Mouse (Mus musculus) CD4-positive, CD25-positive, alpha-beta regulatory T cell, adult 4 months (primary cell): ENCODE measurements around the gene Csnk2b. TPM values are rescaled to one million over a fixed set of nuclear protein-coding genes. Genes with fewer than 3 reads are reported as not detected.
"Not testable (repeated sequence)": the region's sequence is repeated elsewhere in the genome, so short reads cannot be mapped to it uniquely, and the experiment has no call there.

Source experiments
- ATAC-seq: one replicate; pipeline ENCODE4 v1.8.0; 2017
- polyA plus RNA-seq, 2 experiments: library from polyadenylated mRNA; unstranded; fragments of 100-300 nt; shearing (Covaris generic); gene quantifications; one replicate each; pipeline ENCODE4 v1.2.1; 2017

Csnk2b gene
- polyA plus RNA-seq, 2 experiments from 2014 or later, result 243 to 284 TPM

GRCm38 (mm10) chr17:35152121-35152520 lies 30.3 kb upstream of the Csnk2b start:
- no peak for ATAC-seq

GRCm38 (mm10) chr17:35147922-35148639 lies 26.2 kb upstream of the Csnk2b start:
- ATAC-seq, result no peak

GRCm38 (mm10) chr17:35147348-35147747 lies 25.5 kb upstream of the Csnk2b start:
- ATAC-seq, result no peak

- ATAC-seq, result no peak
These were observed 24.3 kb upstream of the Csnk2b start for GRCm38 (mm10) chr17:35146139-35146538.

GRCm38 (mm10) chr17:35141971-35142370 lies 20.1 kb upstream of the Csnk2b start:
- ATAC-seq, result no peak

GRCm38 (mm10) chr17:35140490-35140996 lies 18.7 kb upstream of the Csnk2b start:
- no peak for ATAC-seq

GRCm38 (mm10) chr17:35139269-35139668 lies 17.4 kb upstream of the Csnk2b start:
- no peak for ATAC-seq

GRCm38 (mm10) chr17:35135591-35136320 lies 13.9 kb upstream of the Csnk2b start:
- ATAC-seq, result peak; percentile 22

- peak; percentile 83 for ATAC-seq
These were observed 13.1 kb upstream of the Csnk2b start, which contains the start of gene Bag6 for GRCm38 (mm10) chr17:35134801-35135590. Bag6 (plus strand) TSS chr17:35135178.

- no peak for ATAC-seq
These were observed 11.7 kb upstream of the Csnk2b start for GRCm38 (mm10) chr17:35133517-35133916.

- ATAC-seq, result no peak
These were observed 10.3 kb upstream of the Csnk2b start for GRCm38 (mm10) chr17:35132174-35132560.

- no peak for ATAC-seq
These were observed 9.8 kb upstream of the Csnk2b start, which contains the start of gene Apom for GRCm38 (mm10) chr17:35131500-35132173. Apom (minus strand) TSS chr17:35132050.

- ATAC-seq, result no peak
These were observed 9.2 kb upstream of the Csnk2b start for GRCm38 (mm10) chr17:35131038-35131437.

GRCm38 (mm10) chr17:35128996-35129395 lies 7.1 kb upstream of the Csnk2b start:
- no peak for ATAC-seq

- no peak for ATAC-seq
These were observed 5.2 kb upstream of the Csnk2b start for GRCm38 (mm10) chr17:35127017-35127416.

- ATAC-seq, result peak; percentile 75
These were observed 4.4 kb upstream of the Csnk2b start, which contains the start of gene D17H6S53E for GRCm38 (mm10) chr17:35126206-35126611. D17H6S53E (plus strand) TSS chr17:35126373.

GRCm38 (mm10) chr17:35125578-35125977 lies 3.7 kb upstream of the Csnk2b start:
- no peak for ATAC-seq

GRCm38 (mm10) chr17:35125081-35125480 lies 3.2 kb upstream of the Csnk2b start:
- no peak for ATAC-seq

GRCm38 (mm10) chr17:35124261-35124896 lies 2.5 kb upstream of the Csnk2b start:
- not testable (repeated sequence) for ATAC-seq

- ATAC-seq, result not testable (repeated sequence)
These were observed 1.4 kb upstream of the Csnk2b start for GRCm38 (mm10) chr17:35123287-35123686.

- ATAC-seq, result peak; percentile 95
These were observed 582 bp downstream of the Csnk2b start, which contains the start of gene Gpank1 for GRCm38 (mm10) chr17:35121143-35121799. Gpank1 (plus strand) TSS chr17:35121455.
